Mouse (Mus musculus): ENCODE data around the gene Msh6. TPM values are rescaled to one million over a fixed set of nuclear protein-coding genes. Genes with fewer than 3 reads are reported as not detected.
"Not testable (repeated sequence)": the region's sequence is repeated elsewhere in the genome, so short reads cannot be mapped to it uniquely, and the experiment has no call there.

Msh6 gene
- total and polyA plus RNA-seq, 2 experiments from 2014 or later = 17.6 to 21.9 TPM

DNA sequence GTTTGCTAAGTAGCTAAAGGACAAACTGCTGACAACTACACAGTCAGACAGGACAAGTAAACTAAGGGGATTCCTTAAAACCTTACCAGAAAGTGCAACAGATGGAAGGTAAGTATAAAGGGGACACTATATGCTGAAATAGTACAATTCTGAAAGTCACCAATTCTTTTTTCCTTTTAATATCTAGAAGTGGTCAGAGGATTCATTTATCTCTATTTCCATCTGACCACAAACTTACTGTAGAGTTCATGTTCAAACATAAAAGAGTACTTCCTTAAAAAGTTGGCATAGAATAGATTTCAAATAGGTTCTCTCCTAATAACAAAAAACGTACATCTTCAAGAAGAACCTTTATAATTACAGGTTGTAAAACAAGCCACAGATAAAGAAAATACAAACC is 18.5 kb downstream of the Msh6 start:
- Histone ChIP-seq H3K9me3 (ENCODE audit: low read length) (no peaks in the 10 kb centered on the region), H3K27me3 (ENCODE audit: insufficient read depth, low read length) (no peaks in the 10 kb centered on the region), H3K4me1 (ENCODE audit: insufficient read depth, low read length) (no peaks in the 10 kb centered on the region), H3K4me2 (ENCODE audit: low read depth, low read length, poor library complexity, severe bottlenecking) (no peak overlapping the region), H3K9ac (replicated peaks; ENCODE audit: low read length, poor library complexity, severe bottlenecking) (no peak overlapping the region), H3K4me3 (ENCODE audit: low read depth, low read length) (no peak overlapping the region), H3K36me3 (ENCODE audit: insufficient read depth, low read length) (peaks cover 59% of the 10 kb centered on the region), H3K27ac (ENCODE audit: low read depth, low read length) (no peak overlapping the region)
- TF ChIP-seq CTCF (IDR thresholded peaks at IDR 0.05) = no peak
- no peak for DNase-seq (ENCODE audit: low spot score)
- 78% methylated on average over 1 of the region's 1 CpGs for WGBS
- ATAC-seq (ENCODE audit: low FRiP score) = no peak

DNA sequence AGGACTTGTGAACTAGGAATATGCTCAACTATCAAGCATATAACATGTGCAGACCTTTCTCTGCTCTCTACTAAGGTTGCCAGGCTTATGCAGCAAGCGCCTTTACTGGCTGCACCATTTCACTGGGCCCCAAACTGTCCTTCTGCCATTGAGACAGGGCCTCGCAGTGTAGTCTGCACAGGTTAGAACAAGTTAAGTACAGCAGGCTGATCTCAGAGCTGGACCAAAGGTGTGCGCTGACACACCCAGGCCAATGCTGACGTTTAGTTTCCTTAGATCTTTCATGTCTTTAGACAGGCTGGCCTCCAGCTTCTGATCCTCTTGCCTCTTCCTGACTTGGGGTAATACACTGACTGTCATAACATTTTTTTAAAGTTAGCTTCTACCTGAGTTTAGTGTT is 22.9 kb downstream of the Msh6 start:
- Histone ChIP-seq H3K4me2 (ENCODE audit: low read depth, low read length, poor library complexity, severe bottlenecking) (no peak overlapping the region), H3K36me3 (ENCODE audit: insufficient read depth, low read length) (peaks cover 54% of the 10 kb centered on the region), H3K27ac (ENCODE audit: low read depth, low read length) (no peak overlapping the region), H3K9me3 (ENCODE audit: low read length) (no peaks in the 10 kb centered on the region), H3K9ac (replicated peaks; ENCODE audit: low read length, poor library complexity, severe bottlenecking) (no peak overlapping the region), H3K27me3 (ENCODE audit: insufficient read depth, low read length) (no peaks in the 10 kb centered on the region), H3K4me1 (ENCODE audit: insufficient read depth, low read length) (no peaks in the 10 kb centered on the region), H3K4me3 (ENCODE audit: low read depth, low read length) (no peak overlapping the region)
- ATAC-seq (ENCODE audit: low FRiP score) (no peak), DNase-seq (ENCODE audit: low spot score) (no peak)
- WGBS = 89% methylated on average over 4 of the region's 4 CpGs
- no peak for TF ChIP-seq CTCF (IDR thresholded peaks at IDR 0.05)

DNA sequence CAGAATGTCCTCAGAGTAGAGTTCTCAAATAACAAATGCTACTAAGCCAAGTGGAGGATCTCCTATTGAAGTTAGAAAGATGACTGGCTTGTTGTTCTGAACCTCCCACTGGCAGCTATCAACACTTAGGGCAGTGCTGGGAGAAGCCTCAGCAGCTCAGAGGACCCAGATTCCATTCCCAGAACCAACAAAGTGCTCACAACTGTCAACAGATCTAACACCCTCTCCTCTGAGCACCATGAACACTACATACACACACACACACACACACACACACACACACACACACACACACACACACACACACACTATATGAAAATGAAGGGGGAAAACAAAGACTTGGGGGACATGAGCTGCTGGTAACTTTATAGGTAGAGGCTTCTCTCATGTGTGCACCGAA is 30.0 kb downstream of the Msh6 start:
- Histone ChIP-seq H3K9me3 (ENCODE audit: low read length) (no peaks in the 10 kb centered on the region), H3K27ac (ENCODE audit: low read depth, low read length) (no peak overlapping the region), H3K27me3 (ENCODE audit: insufficient read depth, low read length) (no peaks in the 10 kb centered on the region), H3K9ac (replicated peaks; ENCODE audit: low read length, poor library complexity, severe bottlenecking) (no peak overlapping the region), H3K4me1 (ENCODE audit: insufficient read depth, low read length) (no peaks in the 10 kb centered on the region), H3K4me3 (ENCODE audit: low read depth, low read length) (no peak overlapping the region), H3K4me2 (ENCODE audit: low read depth, low read length, poor library complexity, severe bottlenecking) (no peak overlapping the region), H3K36me3 (ENCODE audit: insufficient read depth, low read length) (peaks cover 44% of the 10 kb centered on the region)
- no peak for ATAC-seq (ENCODE audit: low FRiP score)
- no peak for TF ChIP-seq CTCF (IDR thresholded peaks at IDR 0.05)
- no peak for DNase-seq (ENCODE audit: low spot score)
- 100% methylated on average over 1 of the region's 1 CpGs for WGBS

DNA sequence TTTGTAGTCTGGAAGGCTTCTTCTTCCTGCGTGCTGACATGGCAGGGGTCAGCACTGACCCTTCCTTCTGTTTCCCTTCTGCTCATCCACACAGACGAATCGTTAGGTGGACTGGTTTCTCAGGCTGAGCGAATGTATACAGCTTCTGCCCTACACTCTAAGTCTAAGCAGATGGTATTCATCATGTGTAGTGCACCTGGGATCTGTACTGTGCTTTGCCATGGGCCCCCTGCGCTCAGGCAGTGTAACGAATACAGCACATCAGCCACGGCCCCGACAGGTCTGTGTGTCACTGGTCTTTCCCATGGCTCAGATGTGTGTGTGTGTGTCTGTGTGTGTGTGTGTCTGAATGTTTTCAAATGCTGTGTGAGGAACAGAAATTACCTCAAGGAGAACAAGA is 32.1 kb downstream of the Msh6 start:
- no peak for ATAC-seq (ENCODE audit: low FRiP score)
- no peak overlapping the region for H3K27ac ChIP-seq (ENCODE audit: low read depth, low read length)
- H3K4me3 ChIP-seq (ENCODE audit: low read depth, low read length) = no peak overlapping the region
- H3K9me3 ChIP-seq (ENCODE audit: low read length) = no peaks in the 10 kb centered on the region
- H3K4me1 ChIP-seq (ENCODE audit: insufficient read depth, low read length) = no peaks in the 10 kb centered on the region
- 92% methylated on average over 8 of the region's 8 CpGs for WGBS
- H3K9ac ChIP-seq (replicated peaks; ENCODE audit: low read length, poor library complexity, severe bottlenecking) = no peak overlapping the region
- no peaks in the 10 kb centered on the region for H3K27me3 ChIP-seq (ENCODE audit: insufficient read depth, low read length)
- H3K4me2 ChIP-seq (ENCODE audit: low read depth, low read length, poor library complexity, severe bottlenecking) = no peak overlapping the region
- H3K36me3 ChIP-seq (ENCODE audit: insufficient read depth, low read length) = peaks cover 45% of the 10 kb centered on the region
- no peak for DNase-seq (ENCODE audit: low spot score)
- no peak for TF ChIP-seq CTCF (IDR thresholded peaks at IDR 0.05)

DNA sequence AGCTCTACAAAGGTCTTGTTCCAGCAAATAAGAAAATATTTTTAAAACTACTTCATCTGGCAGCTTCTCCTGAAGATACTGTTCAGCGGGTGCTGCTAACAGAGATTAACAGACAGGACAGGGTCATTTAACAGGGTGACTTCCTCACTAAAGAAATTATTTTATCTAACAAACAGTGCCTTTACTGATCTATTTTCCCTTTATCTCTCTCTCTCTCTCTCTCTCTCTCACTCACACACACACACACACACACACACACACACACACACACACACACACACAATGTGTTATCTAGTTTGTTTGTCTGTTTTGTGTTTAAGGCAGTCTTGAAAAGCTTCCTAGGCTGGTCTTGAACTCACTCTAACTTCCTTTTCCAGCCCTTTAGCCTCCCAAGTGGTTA is 39.6 kb downstream of the Msh6 start:
- no peaks in the 10 kb centered on the region for H3K4me1 ChIP-seq (ENCODE audit: insufficient read depth, low read length)
- H3K9me3 ChIP-seq (ENCODE audit: low read length) = no peaks in the 10 kb centered on the region
- H3K27ac ChIP-seq (ENCODE audit: low read depth, low read length) = no peak overlapping the region
- H3K36me3 ChIP-seq (ENCODE audit: insufficient read depth, low read length) = peaks cover 21% of the 10 kb centered on the region
- H3K27me3 ChIP-seq (ENCODE audit: insufficient read depth, low read length) = no peaks in the 10 kb centered on the region
- DNase-seq (ENCODE audit: low spot score) = no peak
- H3K9ac ChIP-seq (replicated peaks; ENCODE audit: low read length, poor library complexity, severe bottlenecking) = no peak overlapping the region
- WGBS = 84% methylated on average over 1 of the region's 1 CpGs
- no peak for ATAC-seq (ENCODE audit: low FRiP score)
- no peak overlapping the region for H3K4me3 ChIP-seq (ENCODE audit: low read depth, low read length)
- no peak for TF ChIP-seq CTCF (IDR thresholded peaks at IDR 0.05)
- no peak overlapping the region for H3K4me2 ChIP-seq (ENCODE audit: low read depth, low read length, poor library complexity, severe bottlenecking)

DNA sequence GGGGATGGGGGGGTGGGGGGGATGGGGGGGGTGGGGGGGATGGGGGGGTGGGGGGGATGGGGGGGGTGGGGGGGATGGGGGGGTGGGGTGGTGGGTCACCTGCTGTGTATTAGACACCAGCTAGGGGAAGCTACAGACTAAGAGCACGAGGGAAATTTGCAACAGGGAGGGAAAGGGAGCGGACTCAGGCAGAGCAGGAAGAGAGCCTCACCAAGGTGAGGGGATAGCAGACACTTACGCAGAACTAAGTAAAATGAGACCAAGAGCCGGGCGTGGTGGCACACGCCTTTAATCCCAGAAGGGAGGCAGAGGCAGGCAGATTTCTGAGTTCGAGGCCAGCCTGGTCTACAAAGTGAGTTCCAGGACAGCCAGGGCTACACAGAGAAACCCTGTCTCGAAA is 41.2 kb downstream of the Msh6 start:
- not testable (repeated sequence) for H3K9me3 ChIP-seq (ENCODE audit: low read length); H3K27me3 ChIP-seq (ENCODE audit: insufficient read depth, low read length); H3K4me1 ChIP-seq (ENCODE audit: insufficient read depth, low read length); H3K4me3 ChIP-seq (ENCODE audit: low read depth, low read length); H3K27ac ChIP-seq (ENCODE audit: low read depth, low read length); H3K9ac ChIP-seq (replicated peaks; ENCODE audit: low read length, poor library complexity, severe bottlenecking); ATAC-seq (ENCODE audit: low FRiP score); H3K4me2 ChIP-seq (ENCODE audit: low read depth, low read length, poor library complexity, severe bottlenecking); DNase-seq (ENCODE audit: low spot score)
- H3K36me3 ChIP-seq (ENCODE audit: insufficient read depth, low read length) = peaks cover 14% of the 10 kb centered on the region
- 91% methylated on average over 8 of the region's 8 CpGs for WGBS

DNA sequence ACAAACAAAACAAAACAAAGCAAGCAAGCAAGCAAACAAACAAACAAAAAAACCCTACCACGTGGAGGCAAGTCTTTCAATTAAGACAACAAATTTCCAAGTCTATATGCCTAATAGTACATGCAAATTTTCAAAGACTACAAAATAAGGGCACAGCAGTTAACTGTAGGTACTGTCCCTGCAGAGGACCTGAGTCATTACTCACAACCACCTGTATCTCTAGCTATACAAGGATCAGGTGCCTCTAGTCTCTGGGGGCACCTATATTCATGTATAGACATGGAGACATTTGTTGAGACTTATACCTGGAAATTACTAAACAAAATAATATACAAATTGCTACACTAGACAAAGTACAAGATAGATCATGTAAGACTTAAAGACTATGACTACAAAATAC is 49.1 kb downstream of the Msh6 start:
- Histone ChIP-seq H3K27me3 (ENCODE audit: insufficient read depth, low read length) (no peaks in the 10 kb centered on the region), H3K9ac (replicated peaks; ENCODE audit: low read length, poor library complexity, severe bottlenecking) (no peak overlapping the region), H3K9me3 (ENCODE audit: low read length) (no peaks in the 10 kb centered on the region), H3K4me1 (ENCODE audit: insufficient read depth, low read length) (no peaks in the 10 kb centered on the region), H3K36me3 (ENCODE audit: insufficient read depth, low read length) (no peaks in the 10 kb centered on the region), H3K4me3 (ENCODE audit: low read depth, low read length) (no peak overlapping the region), H3K27ac (ENCODE audit: low read depth, low read length) (no peak overlapping the region), H3K4me2 (ENCODE audit: low read depth, low read length, poor library complexity, severe bottlenecking) (no peak overlapping the region)
- DNase-seq (ENCODE audit: low spot score) (no peak), ATAC-seq (ENCODE audit: low FRiP score) (no peak)
- WGBS = 88% methylated on average over 1 of the region's 1 CpGs
- TF ChIP-seq CTCF (IDR thresholded peaks at IDR 0.05) = no peak
